Mouse (Mus musculus): Measurements from ENCODE around the gene Stt3b. TPM values are rescaled to one million over a fixed set of nuclear protein-coding genes. Genes with fewer than 3 reads are reported as not detected.

Gene Stt3b
- total RNA-seq, 4 experiments from 2014 or later: 119 to 143 (median 134) TPM

DNA sequence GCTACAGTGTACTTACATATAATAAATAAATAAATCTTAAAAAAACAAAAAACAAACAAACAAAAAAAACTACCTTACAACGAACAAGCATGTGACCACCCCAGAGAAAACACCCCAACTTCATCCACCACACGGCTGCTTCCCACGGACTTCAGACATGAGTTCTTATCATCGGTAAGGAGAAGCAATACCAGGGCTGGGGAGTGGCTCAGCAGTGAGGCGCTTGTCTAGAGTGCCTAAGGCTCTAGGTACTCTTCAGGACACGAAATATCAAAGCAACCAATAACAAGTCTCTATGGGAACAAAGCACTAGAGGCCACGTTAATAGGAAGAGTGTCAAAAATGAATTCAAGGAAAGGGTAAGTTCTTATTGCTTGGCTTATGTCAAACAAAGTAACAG, 49.8 kb downstream of the Stt3b start:
- no peak for DNase-seq

DNA sequence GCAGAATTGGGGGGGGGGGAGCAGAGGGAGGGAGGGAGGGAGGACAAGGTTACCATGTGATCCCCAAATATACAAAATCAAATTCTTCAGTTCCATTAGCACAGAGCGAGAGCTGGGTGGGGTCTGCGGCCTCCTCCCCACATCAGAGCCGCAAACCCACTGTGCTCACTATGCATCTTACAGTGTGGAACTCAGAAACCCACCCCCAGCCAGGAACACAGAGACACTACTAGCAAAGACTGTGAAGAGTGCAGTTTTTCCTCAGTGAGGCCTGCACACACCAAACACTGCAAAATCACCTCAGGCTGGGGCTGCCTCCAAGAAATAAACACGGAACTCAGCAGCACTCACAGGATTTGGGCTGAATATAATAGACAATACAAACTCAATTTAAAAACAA, 50.4 kb downstream of the Stt3b start:
- DNase-seq: no peak

DNA sequence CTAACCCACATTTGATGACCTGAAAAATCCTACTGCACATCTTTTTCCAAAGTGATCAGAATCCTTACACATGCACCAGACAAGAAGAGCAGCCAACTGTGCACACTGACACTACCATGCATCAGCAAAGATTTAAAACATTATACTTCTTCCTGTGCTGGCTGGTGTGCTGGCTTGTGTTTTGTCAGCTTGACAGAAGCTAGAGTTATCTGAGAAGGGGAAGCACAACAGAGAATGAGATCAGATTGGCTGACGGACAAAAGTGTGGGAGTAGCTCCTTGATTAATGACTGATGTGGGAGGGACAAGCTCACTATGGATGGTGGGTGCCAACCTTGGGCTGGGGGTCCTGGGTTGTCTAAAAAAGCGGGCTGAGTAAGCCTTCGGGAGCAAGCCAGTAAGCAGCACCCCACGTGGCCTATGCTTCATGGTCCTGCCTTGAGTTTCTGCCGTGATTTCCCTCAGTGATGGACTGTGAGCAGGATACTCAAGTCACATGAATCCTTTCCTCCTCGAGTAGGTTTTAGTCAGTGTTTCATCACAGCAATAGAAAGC, 52.4 kb downstream of the Stt3b start:
- DNase-seq: no peak

DNA sequence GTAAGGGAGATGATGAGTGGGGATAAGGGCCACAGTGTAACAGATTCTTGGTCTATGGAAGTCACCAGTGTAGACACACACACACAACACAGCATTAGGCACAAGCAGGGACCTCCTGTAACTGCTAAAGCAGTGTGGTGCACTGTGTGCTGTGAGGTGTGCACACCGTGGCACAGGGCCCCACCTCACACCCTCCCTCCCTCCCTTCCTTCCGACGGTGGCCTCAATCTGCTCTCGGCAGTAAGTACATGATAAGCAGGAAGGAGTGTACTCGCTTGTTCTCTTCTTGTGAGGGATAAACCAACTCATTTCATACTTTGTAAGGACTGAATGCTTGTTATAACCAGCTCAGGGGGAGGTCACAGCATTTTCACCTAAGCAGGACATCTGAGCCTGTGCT, 61.1 kb downstream of the Stt3b start:
- no peak for DNase-seq

DNA sequence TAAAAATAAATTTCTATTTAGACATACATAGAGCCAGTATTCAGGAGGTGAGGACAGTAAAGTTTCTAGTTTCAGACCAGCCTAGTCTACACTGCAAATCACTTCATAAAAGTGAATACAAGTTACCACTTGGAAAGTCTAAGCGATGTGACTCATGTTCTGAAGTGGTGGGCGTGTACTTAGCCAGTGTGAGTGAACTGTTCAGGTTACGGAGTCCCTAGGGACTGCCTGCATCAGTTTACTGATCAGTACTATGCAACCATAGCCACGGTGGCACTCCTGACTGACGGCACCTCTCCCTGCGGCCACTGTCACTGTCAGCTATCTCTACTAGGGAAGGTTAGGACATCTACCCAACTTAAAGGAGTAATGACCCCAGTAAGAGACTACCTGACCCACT, 65.1 kb downstream of the Stt3b start:
- no peak for DNase-seq

DNA sequence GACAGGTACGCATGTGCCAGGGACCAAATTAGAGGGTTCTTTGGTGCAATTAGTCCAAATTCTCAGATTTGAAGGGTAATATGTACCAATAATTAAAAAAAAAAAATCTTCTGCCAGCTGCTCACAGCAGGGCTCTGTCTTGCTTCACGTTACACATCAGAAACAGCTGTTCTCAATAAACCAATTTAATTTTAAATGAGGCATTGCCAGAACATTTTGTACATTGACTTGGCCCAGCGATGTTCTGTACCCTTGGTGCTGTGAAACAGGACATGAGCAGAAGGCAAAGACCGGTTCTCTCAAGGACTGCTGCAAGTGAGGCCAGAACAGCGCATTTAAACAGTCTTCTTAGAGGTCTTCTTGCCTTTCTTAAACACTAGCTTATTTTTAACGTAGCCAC, 66.6 kb downstream of the Stt3b start:
- no peak for DNase-seq

DNA sequence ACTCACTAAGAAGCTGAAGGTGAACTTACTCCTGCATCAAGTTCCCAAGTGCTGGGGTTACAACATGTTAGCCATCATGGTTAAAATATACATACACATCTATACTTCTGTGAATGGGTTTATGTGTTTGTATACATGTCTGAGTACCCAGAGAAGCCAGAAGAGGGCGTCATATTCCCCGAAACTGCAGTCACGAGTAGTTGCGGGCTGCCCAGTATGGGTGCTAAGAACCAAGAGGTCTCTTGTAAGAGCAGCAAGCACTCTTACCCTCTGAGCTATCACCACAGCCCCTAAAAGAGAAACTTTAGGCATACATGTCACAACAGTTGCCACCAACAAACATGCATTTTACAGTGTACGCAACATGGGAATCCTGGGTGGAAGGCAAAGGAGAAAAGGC, 70.4 kb downstream of the Stt3b start:
- DNase-seq: no peak

DNA sequence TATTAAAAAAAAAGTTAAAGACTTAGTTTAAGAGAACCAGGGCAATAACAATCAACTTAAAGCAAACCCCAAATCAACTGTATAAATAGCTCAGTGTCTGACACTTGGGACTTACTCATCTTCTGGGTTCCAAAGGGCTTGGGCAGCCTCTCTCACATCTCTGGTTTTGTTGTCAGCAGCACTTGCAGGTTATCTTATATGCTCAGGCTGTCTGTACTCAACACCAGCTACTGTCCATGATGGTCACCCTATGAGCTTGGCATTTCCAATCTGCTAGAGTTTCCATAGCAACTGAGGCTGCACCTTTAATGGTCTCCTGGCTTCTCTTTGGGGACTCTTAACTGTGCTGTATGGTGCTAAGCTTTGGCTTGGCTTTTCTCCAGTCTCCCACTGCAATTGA, 72.3 kb downstream of the Stt3b start:
- DNase-seq: no peak

DNA sequence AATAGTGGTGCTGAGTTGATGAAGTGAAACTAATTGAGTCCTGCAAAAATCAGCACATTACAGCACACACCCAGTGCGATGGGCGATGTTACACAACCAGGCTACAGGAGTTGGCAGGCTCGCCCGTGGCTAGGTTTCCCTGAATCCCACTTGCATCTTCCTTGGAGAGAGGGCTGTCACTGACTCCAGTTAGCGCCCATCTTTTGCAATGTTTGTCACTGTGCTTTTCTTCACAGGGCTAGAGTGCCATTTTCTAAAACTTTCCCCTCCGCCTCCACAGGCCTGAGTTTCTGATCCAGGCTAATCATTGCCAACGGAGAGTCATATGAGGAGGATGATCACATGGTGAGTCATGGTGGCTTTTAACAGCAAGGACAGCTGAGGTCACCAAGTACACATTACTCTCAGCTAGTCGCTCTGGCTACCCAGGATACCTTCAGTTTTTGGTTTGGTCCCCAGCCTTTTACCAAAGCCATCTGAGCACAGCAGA, 73.8 kb downstream of the Stt3b start:
- DNase-seq: peak; percentile 69

DNA sequence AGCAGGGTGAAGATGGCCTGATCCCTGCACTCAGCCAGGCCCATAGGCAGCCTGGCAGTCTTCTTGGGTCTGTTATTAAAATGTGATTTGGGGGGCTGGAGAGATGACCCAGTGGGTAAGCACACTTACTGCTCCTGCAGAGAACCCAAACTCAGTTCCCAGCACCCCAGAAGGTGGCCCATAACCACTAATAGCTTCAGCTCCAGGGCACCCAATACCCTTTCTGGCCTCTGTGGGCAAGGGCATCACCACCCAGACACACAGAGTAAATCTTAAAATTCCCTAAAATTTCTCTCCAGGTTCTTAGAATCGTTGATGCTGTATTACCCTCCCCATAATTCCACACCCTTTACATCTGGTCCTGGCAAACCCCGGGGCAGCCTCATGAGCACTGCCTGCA, 75.7 kb downstream of the Stt3b start:
- no peak for DNase-seq

DNA sequence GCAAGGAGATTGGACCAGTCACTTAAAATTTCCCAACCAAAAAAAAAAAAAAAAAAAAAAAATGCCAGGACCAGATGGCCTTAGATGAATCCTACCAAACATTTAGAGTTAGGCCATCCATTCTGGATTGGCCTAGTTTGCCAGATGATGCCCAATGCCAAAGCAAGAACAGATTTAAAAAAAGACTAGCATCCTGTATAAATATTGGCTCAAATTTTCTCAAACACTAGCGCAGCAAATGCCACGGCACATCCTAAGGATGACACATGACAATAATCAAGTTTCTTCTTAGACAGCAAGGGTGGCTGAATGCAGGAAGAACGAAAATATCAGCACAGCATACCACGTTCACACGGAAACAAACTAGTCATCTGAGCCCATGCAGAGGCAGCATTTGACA, 76.5 kb downstream of the Stt3b start:
- no peak for DNase-seq

DNA sequence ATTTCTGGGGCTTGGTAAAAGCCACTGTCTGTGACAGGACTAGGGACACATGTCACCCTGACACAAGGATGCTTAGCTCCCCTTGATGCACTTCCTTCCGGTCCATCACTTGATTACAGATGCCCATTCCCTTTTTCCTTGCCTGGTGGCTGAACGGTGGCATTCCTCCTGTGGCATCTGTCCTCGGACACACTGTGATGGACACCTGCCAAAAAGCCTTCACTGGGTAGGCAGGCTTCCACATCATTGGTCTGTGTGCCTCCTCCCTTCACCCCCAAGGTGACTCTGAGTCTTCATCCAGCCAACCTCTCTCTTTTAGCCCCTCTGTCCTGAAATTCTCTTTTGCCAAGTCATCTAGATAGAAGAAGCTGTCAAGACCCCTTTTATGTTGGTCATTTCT, 78.7 kb downstream of the Stt3b start:
- DNase-seq: no peak

DNA sequence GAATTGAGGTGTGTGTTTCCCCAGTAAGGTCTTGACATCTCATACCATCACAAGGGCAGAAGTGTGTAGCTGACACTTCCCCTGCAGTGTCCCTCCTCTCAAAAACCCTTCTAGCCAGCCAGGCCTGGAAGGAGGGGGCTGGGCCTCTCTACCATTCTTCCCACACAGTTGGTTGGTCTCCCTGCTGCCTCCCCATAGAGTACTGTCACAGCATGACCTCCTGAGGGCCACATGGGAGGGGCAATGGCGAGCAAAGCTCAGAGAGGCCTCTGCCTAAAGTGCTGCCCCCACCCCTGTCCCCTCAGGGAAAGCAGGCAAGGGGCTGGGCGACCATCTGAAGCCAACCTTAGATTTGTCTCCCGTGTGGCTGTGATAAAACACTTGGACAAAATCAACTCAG, 80.1 kb downstream of the Stt3b start:
- no peak for DNase-seq

DNA sequence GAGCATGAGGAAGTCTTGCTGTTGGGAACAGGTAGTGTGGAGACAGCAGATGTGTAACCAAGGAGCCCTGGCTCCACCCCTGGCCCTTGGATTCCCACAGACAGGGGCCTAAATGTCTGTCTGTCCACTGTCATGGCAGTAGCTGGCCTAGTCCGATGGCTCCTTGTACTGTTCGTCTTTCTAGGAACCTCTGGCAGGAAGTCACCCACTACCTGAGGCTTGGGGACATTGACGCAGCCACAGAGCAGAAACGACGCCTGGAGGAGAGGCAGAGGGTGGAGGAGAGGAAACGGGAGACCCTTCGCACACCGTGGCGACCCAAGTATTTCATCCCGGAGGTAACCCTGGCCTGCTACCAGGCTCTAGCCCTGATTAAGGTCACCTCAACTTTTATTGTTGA, 80.5 kb downstream of the Stt3b start:
- no peak for DNase-seq

DNA sequence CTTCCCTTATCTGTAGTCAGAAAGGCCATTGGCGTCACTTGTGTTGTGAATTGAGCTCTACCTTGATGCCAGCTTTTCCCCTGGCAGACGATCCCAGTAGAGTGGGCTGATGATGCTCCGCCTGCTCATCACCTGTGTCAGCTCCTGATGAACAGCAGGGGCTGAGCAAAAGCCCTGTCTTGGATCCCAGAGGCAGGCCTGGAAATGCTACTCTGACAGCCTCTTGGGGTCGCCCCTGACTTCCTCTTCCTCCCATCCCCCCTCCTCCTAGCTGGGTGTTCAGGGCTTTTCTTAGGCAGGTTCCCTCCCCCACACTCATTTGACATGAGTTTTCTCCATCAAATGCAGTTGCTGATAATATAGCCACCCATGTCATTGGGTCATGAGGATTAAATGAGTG, 81.1 kb downstream of the Stt3b start:
- DNase-seq: no peak

DNA sequence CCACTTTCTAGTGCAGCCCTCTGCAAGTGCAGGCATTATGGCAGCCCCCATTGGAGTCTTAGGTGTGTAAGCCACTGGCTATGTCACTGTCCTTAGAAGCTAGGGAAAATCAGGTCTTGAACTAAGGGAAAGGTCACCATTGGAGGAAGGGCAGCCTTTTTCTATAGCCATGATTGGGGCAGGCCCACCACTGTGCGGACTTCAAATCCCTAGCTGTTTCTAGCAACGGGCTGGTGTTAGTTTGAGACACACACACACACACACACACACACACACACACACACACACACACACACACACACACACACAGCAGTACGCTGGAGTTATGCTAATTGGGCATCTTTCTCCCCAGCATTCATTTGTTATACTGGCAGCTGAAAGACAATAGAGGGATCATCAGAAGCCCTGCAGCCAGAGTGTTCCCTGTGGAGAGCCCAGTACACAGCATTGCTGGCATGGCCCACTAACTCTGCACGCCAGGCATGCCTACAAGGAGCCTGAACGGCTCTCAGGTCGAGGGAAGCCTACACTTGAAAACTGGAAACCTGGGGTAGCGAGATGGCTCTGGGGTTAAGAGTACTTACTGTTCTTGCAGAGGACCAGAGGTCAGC, 85.4 kb downstream of the Stt3b start:
- no peak for DNase-seq

DNA sequence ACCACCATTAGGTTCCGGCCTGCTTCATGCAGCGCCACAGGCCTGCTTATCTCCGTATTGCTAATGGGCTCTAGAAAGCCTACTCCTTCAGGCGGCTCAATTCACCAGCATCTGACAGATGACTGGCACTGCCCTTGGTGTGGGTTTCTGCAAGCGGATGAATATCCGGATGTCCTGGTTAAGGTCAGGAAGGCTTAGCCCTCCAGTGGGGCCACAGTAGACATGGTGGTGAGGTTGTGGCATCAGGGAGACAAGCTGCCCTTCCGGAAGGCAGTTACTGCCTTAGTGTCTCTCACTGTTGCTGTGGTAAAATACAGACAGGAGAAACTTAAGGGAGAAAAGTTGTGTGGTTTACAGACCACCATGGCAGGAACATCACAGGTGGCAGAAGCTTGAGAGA, 89.0 kb downstream of the Stt3b start:
- DNase-seq: no peak

DNA sequence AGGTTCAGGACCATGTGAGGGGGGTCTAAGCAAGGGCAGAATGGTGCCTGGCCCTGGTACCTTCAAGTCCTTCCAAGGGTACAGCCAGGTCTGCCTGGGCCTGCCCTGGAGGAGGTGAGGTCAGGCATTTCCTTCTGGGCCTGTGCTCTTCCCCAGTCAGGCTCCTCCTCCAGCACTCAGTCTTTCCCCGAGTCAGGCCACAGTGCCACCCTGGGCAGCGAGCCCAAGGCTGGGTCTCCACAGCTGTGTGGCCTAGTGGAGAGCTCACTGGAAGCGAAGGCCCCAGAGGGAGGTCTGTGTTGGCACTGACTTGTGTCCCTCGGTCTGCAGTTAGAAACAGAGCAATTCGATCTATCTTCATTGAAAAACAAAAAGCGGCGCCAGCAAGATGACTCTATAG, 89.8 kb downstream of the Stt3b start:
- DNase-seq: no peak

DNA sequence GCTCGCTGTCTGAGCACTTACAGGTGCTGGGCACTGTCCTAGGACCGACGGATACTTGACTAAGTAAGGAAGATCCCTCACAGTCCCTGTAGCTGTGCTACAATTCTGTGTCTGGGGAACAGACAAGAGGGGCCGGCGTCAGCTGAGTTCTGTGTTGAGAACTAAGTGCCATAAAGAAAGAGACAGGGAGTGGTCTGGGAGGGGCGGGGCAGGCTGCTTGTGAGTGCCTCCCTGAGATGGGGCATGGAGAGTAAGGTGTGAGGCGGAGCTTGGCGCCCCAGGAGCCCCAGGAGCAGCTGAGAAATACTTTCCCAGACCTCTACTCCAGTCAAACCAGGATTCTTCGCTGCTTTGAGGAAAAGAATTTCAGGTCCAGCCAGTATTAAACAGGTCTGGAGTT, 92.2 kb downstream of the Stt3b start:
- no peak for DNase-seq

DNA sequence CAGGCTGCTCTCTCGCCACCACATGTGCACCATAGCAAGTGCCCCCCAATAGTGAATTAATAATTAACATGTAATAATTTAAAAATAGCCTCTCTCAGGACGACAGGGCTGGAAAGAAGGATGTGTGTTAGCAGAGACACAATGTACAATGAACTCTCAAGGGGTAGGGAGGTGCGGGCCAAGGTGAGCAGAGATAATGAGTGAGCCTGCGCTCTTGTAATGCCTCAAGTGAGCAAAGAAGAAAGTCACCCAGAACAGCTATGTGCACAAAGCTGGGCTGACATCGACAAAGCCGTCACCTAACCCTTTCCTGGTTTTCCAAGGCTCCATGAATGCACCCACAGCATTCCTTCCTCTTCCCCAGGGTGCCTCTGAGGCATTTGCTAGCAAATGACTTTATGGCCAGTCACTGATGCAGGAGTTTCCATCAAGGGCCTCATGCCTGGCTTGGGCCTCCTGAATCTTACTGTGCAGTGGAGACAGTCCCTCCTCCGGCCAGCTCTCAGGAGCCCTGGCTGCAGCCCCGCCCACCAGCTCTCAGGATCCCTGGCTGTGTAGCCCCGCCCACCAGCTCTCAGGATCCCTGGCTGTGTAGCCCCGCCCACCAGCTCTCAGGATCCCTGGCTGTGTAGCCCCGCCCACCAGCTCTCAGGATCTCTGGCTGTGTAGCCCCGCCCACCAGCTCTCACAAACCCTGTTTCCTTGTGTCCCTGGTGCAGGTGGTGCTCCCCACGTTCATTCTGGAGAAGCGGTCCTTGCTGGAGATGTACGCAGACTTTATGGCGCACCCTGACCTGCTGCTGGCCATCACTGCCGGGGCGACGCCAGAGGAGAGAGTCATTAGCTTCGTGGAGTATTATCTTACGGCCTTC, 94.2 kb downstream of the Stt3b start:
- DNase-seq: no peak

DNA sequence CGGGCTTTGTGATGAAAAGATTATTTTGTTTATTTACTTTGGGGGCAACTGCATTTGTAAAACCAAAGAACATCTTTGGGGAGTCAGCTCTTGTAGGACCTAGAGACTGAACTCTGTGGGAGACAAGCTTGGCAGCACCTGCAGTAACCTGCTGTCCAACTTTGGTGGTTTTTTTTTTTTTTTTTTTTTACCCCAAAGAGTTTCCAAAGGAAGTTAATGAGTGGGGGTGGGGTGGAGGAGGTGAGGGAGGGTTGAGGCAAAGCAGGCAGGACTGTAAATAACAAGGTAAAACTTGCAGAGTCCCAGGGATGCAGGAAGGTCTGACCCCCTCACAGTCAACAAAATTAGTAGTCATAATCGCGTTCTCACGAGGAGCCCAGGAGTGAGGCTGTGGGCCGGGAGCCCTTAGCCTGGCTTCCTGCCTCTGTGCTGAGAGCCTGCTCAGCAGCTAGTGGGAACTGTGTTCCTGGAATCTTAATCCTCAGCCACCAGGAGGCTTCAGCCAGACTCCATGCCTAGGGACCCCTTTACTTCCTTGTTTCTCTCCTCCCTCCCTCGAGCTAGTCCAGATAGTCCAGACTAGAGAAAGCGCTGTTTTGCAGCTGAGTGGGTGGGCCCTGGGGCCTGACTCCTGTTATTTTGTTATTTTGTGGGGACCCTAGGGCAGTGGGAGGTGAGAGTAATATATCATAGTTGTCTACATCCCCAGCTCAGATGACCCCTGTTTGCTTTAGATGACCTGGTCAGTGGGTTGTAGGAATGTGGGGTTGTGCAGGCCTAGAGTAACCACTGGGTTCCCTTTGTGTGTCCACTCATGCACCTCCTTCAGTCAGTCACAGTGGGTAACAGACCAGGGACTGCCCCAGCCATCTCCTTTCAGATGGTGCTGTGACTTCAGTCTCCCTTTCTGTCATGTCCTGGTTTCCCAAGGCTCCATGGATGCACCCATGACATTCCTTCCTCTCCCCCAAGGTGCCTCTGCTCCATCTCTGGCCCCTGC, 95.3 kb downstream of the Stt3b start:
- DNase-seq: no peak

DNA sequence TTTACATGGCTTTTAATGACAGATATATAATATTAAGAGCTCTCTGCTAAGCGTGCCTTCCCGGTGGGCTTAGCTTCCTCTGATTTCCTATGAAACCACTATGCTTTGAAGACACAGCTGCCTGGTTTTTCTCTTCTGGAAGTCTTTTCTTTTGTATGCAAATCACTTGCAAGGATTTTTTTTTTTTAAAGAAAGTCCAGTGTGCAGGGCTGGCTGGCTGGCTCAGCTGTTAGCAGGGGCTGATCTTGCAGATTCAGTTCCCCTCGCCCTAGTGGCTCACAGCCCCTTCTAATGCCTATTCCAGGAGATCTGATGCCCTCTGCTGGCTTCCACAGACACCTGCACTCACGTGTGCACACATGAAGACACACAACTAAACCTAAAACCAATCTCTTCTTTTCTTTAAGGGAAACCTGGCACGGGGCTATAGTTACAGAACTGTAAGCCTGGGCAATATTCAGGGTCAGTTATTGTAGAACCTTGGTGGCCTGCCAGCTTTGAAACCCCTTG, 96.4 kb downstream of the Stt3b start:
- no peak for DNase-seq

All from adrenal gland, adult 8-10 months (tissue).